ENCODE assay signal across 30 mouse cellular contexts in genomic region chr4:148441931-148442330, GRCm38 (mm10). TPM values are rescaled to one million over a fixed set of nuclear protein-coding genes. Genes with fewer than 3 reads are reported as not detected.
A peak's percentile ranks its signal among the peaks of the same experiment; 100 is the strongest.
DNase-seq lines count a peak whose midpoint lies in the region; ATAC-seq and TF ChIP-seq lines count a peak whose summit lies in the region.
"Had no signal": no experiment of that assay in that cellular context is flagged by ENCODE, and none has a peak within 500 bp of the region (broad histone marks: within the 10 kb centered on the region; RNA-seq: fewer than 3 reads in every experiment).

No protein-coding gene starts in this region.

- H3K27ac ChIP-seq in liver, adult 2 months (replicated peaks; ENCODE audit: insufficient read depth, low read depth, low read length) = no peak overlapping the region
- no peak overlapping the region for H3K27ac ChIP-seq in liver, embryonic 11.5 days (ENCODE audit: low read depth, low read length)
- H3K27ac ChIP-seq in liver, postnatal 0 days (ENCODE audit: low read depth) = no peak overlapping the region
- H3K27ac ChIP-seq: embryonic facial prominence, embryonic 13.5 days; forebrain, embryonic 10.5 days; forebrain, embryonic 15.5 days; heart, embryonic 10.5 days; hindbrain, embryonic 14.5 days; layer of hippocampus, adult 2 months; limb, embryonic 13.5 days; midbrain, embryonic 10.5 days; midbrain, embryonic 15.5 days; neural tube, embryonic 15.5 days had no signal

- no peak overlapping the region for H3K9ac ChIP-seq in liver, adult 2 months (ENCODE audit: low read depth, low read length)
- no peak overlapping the region for H3K9ac ChIP-seq in liver, embryonic 11.5 days (ENCODE audit: low read depth, low read length)
- no peak overlapping the region for H3K9ac ChIP-seq in liver, postnatal 0 days (replicated peaks)
- H3K9ac ChIP-seq: embryonic facial prominence, embryonic 13.5 days; forebrain, embryonic 15.5 days; hindbrain, embryonic 14.5 days; limb, embryonic 13.5 days; midbrain, embryonic 15.5 days; neural tube, embryonic 15.5 days had no signal

- no peak overlapping the region for H3K4me2 ChIP-seq in liver, embryonic 11.5 days
- peak overlapping the region; percentile 18; the same call in 1 of the 2 replicates for H3K4me2 ChIP-seq in liver, postnatal 0 days (ENCODE audit: low read depth, low read length)
- H3K4me2 ChIP-seq: embryonic facial prominence, embryonic 13.5 days; forebrain, embryonic 15.5 days; hindbrain, embryonic 14.5 days; limb, embryonic 13.5 days; midbrain, embryonic 15.5 days; neural tube, embryonic 15.5 days had no signal

- no peak for ATAC-seq in liver, embryonic 11.5 days (replicated peaks; ENCODE audit: low FRiP score)
- no peak for ATAC-seq in liver, postnatal 0 days
- ATAC-seq in granulocyte monocyte progenitor cell, adult 5-6 weeks (replicated peaks; ENCODE audit: poor library complexity, severe bottlenecking) = no peak
- ATAC-seq: forebrain, embryonic 15.5 days; intestine, postnatal 0 days; midbrain, embryonic 15.5 days had no signal

- H3K27me3 ChIP-seq in liver, adult 2 months (ENCODE audit: control insufficient read depth, insufficient read depth, low read length) = no peaks in the 10 kb centered on the region
- no peaks in the 10 kb centered on the region for H3K27me3 ChIP-seq in liver, embryonic 11.5 days (replicated peaks; ENCODE audit: control insufficient read depth, insufficient read depth, low read length)
- H3K27me3 ChIP-seq in liver, postnatal 0 days (ENCODE audit: insufficient read depth, low read length) = no peaks in the 10 kb centered on the region
- H3K27me3 ChIP-seq: embryonic facial prominence, embryonic 13.5 days; forebrain, embryonic 15.5 days; limb, embryonic 13.5 days; midbrain, embryonic 15.5 days; neural tube, embryonic 15.5 days had no signal

- peaks cover 12% of the 10 kb centered on the region for H3K4me1 ChIP-seq in liver, adult 2 months (ENCODE audit: control insufficient read depth, insufficient read depth, low read length)
- H3K4me1 ChIP-seq in liver, embryonic 11.5 days (replicated peaks; ENCODE audit: control insufficient read depth, insufficient read depth, low read length) = peaks cover 14% of the 10 kb centered on the region; the same call in 1 of the 2 replicates
- H3K4me1 ChIP-seq in liver, postnatal 0 days (ENCODE audit: insufficient read depth) = peaks cover 36% of the 10 kb centered on the region

- TF ChIP-seq EP300 in liver, postnatal 0 days (IDR thresholded peaks at IDR 0.05; ENCODE audit: low read depth) = no peak

- DNase-seq in kidney, adult 11 months = peak; percentile 40
- DNase-seq in kidney, postnatal 14 days = no peak
- DNase-seq in liver, adult 2 months (ENCODE audit: extremely low read depth, low read depth, low spot score) = peak; percentile 48
- DNase-seq in liver, embryonic 11.5 days (ENCODE audit: low spot score) = no peak
- peak; percentile 32 to 62 for DNase-seq in kidney, postnatal 36 days
- DNase-seq in liver, postnatal 0 days = no peak
- DNase-seq in frontal cortex, postnatal 25 days (ENCODE audit: low spot score in 2 of 2) = no peak
- DNase-seq: adrenal gland, postnatal 14 days; B cell, adult 2 months; cerebellum, adult 11 months; cerebellum, adult 9-10 months; cerebellum, postnatal 36 days; lung, adult 2 months; lung, postnatal 10 days; retina, postnatal 1 day; right cerebral cortex, postnatal 14 days had no signal

- peaks cover 2% of the 10 kb centered on the region; the same call in 1 of the 2 replicates for H3K79me2 ChIP-seq in liver, adult 2 months (ENCODE audit: control insufficient read depth, insufficient read depth, low read length)

- H3K36me3 ChIP-seq in liver, adult 2 months (ENCODE audit: control insufficient read depth, insufficient read depth, low read length) = no peaks in the 10 kb centered on the region
- no peaks in the 10 kb centered on the region for H3K36me3 ChIP-seq in liver, embryonic 11.5 days (ENCODE audit: control insufficient read depth, insufficient read depth, low read length)
- H3K36me3 ChIP-seq in liver, postnatal 0 days (replicated peaks; ENCODE audit: insufficient read depth, low read length) = no peaks in the 10 kb centered on the region
- H3K36me3 ChIP-seq: midbrain, embryonic 15.5 days had no signal

- TF ChIP-seq CTCF in liver, adult 2 months (IDR thresholded peaks at IDR 0.05; ENCODE audit: low read depth, low read length) = no peak
- no peak for TF ChIP-seq CTCF in liver, postnatal 0 days (IDR thresholded peaks at IDR 0.05; ENCODE audit: low read depth)

- no peak overlapping the region for H3K4me3 ChIP-seq in liver, adult 2 months (ENCODE audit: insufficient read depth, low read depth, low read length)
- H3K4me3 ChIP-seq in liver, embryonic 11.5 days (ENCODE audit: low read depth, low read length) = no peak overlapping the region
- H3K4me3 ChIP-seq in liver, postnatal 0 days (ENCODE audit: low read depth, low read length) = no peak overlapping the region
- H3K4me3 ChIP-seq: embryonic facial prominence, embryonic 13.5 days; forebrain, embryonic 10.5 days; forebrain, embryonic 15.5 days; layer of hippocampus, adult 2 months; limb, embryonic 13.5 days; midbrain, embryonic 15.5 days; neural tube, embryonic 15.5 days had no signal

- no peak for TF ChIP-seq POLR2A in liver, adult 2 months (IDR thresholded peaks at IDR 0.05; ENCODE audit: extremely low read depth, insufficient read depth, low read length)

- no peaks in the 10 kb centered on the region for H3K9me3 ChIP-seq in liver, embryonic 11.5 days (ENCODE audit: control insufficient read depth, low read length)
- H3K9me3 ChIP-seq in liver, postnatal 0 days (ENCODE audit: low read length) = no peaks in the 10 kb centered on the region
- H3K9me3 ChIP-seq: embryonic facial prominence, embryonic 13.5 days; forebrain, embryonic 10.5 days; forebrain, embryonic 15.5 days; heart, embryonic 10.5 days; limb, embryonic 13.5 days; midbrain, embryonic 10.5 days; midbrain, embryonic 15.5 days; neural tube, embryonic 15.5 days had no signal

- 40% methylated on average over 5 of the region's 5 CpGs for WGBS in liver, adult 2 months
- 80% methylated on average over 5 of the region's 5 CpGs for WGBS in liver, embryonic 11.5 days
- 63% methylated on average over 5 of the region's 5 CpGs for WGBS in liver, postnatal 0 days (ENCODE audit: insufficient replicate concordance)

RNA-seq across cellular contexts. Expression of gene Ubiad1, which starts 2.6 kb away (rescaled TPM):
- 4.9 and 5.5 TPM in 2 replicates for total RNA-seq in liver, adult 2 months (2014; rRNA removed)
- polyA plus RNA-seq in liver, adult 2 months (2012; rRNA removed) = 8.5 and 21.0 TPM in 2 replicates
- 21.5 and 23.1 TPM in 2 replicates for polyA plus RNA-seq in liver, embryonic 11.5 days (2014; fragmentation: Nextera tagmentation; extraction: Ambion mirVana)
- 10.2 and 10.5 TPM in 2 replicates for polyA plus RNA-seq in liver, postnatal 0 days (2015; fragmentation: Nextera tagmentation; extraction: Ambion mirVana)
- total RNA-seq in granulocyte monocyte progenitor cell, adult 5-6 weeks (2014; fragmentation: Nextera tagmentation) = 7.9 and 16.8 TPM in 2 replicates
- 9.5 and 12.2 TPM in 2 replicates for total RNA-seq in granulocyte monocyte progenitor cell, adult 5-6 weeks (2017)

RNA-seq across cellular contexts. Expression of gene Mtor, which starts 6.5 kb away (rescaled TPM):
- total RNA-seq in liver, adult 2 months (2014; rRNA removed) = 11.7 and 17.9 TPM in 2 replicates
- polyA plus RNA-seq in liver, adult 2 months (2012; rRNA removed) = 12.3 and 18.5 TPM in 2 replicates
- 20.4 and 22.9 TPM in 2 replicates for polyA plus RNA-seq in liver, embryonic 11.5 days (2014; fragmentation: Nextera tagmentation; extraction: Ambion mirVana)
- polyA plus RNA-seq in liver, postnatal 0 days (2015; fragmentation: Nextera tagmentation; extraction: Ambion mirVana) = 12.3 and 13.0 TPM in 2 replicates
- total RNA-seq in granulocyte monocyte progenitor cell, adult 5-6 weeks (2014; fragmentation: Nextera tagmentation) = 25.6 and 51.9 TPM in 2 replicates
- total RNA-seq in granulocyte monocyte progenitor cell, adult 5-6 weeks (2017) = 16.5 and 17.8 TPM in 2 replicates

RNA-seq across cellular contexts. Expression of gene Angptl7, which starts 58.3 kb away (rescaled TPM):
- total RNA-seq in liver, adult 2 months (2014; rRNA removed) = 0.37 and 0.40 TPM in 2 replicates
- polyA plus RNA-seq in liver, adult 2 months (2012; rRNA removed) = 0.24 and 0.51 TPM in 2 replicates
- 0.92 and 0.96 TPM in 2 replicates for polyA plus RNA-seq in liver, embryonic 11.5 days (2014; fragmentation: Nextera tagmentation; extraction: Ambion mirVana)
- 1.3 TPM in 2 replicates for polyA plus RNA-seq in liver, postnatal 0 days (2015; fragmentation: Nextera tagmentation; extraction: Ambion mirVana)
- not detected in 2 replicates for total RNA-seq in granulocyte monocyte progenitor cell, adult 5-6 weeks (2014; fragmentation: Nextera tagmentation)
- 0.39 TPM in 1 of 2 replicates, not detected in the other for total RNA-seq in granulocyte monocyte progenitor cell, adult 5-6 weeks (2017)
- total RNA-seq: hematopoietic stem cell, adult 5-6 weeks had no signal
- polyA plus RNA-seq: small intestine, adult 2 months had no signal

Comparison
In these comparisons a context has a peak if more than half of its experiments do, and no peak if none do; other contexts are left out.
1. DNase-seq: peak in kidney, adult 11 months (single experiment), liver, adult 2 months (single experiment) and kidney, postnatal 36 days (2 of 2); none in kidney, postnatal 14 days (single experiment), liver, embryonic 11.5 days (single experiment), liver, postnatal 0 days (single experiment) and frontal cortex, postnatal 25 days (0 of 2).